Mouse (Mus musculus): ENCODE results near the gene Dnmt1. TPM values are rescaled to one million over a fixed set of nuclear protein-coding genes. Genes with fewer than 3 reads are reported as not detected.

The Dnmt1 gene
- polyA plus RNA-seq, 1 experiment from 2014 or later, result 88.1 TPM

GRCm38 (mm10) chr9:20946066-20946880 is 13.4 kb downstream of the Dnmt1 start:
- DNase-seq (ENCODE audit: low spot score) (no peak), ATAC-seq (replicated peaks; ENCODE audit: insufficient number of reproducible peaks, low FRiP score, low TSS enrichment, low read depth) (no peak)
- Histone ChIP-seq H3K27me3 (ENCODE audit: control insufficient read depth, insufficient read depth, low read length) (no peaks in the 10 kb centered on the region), H3K9ac (replicated peaks; ENCODE audit: low read length) (no peak overlapping the region), H3K4me1 (ENCODE audit: control insufficient read depth, insufficient read depth, low read length) (peaks cover 8% of the 10 kb centered on the region), H3K4me2 (ENCODE audit: low read depth, low read length) (no peak overlapping the region), H3K36me3 (replicated peaks; ENCODE audit: control insufficient read depth, insufficient read depth, low read depth, low read length) (0 out of 2 replicates have a peak, but pooled peaks cover 2% of the 10 kb centered on the region), H3K4me3 (ENCODE audit: low read depth, low read length) (no peak overlapping the region), H3K27ac (replicated peaks; ENCODE audit: low read depth, low read length) (no peak overlapping the region), H3K9me3 (replicated peaks; ENCODE audit: control insufficient read depth, low read length) (no peaks in the 10 kb centered on the region)
- whole genome bisulfite sequencing, result 81% methylated on average over 16 of the region's 16 CpGs

DNA sequence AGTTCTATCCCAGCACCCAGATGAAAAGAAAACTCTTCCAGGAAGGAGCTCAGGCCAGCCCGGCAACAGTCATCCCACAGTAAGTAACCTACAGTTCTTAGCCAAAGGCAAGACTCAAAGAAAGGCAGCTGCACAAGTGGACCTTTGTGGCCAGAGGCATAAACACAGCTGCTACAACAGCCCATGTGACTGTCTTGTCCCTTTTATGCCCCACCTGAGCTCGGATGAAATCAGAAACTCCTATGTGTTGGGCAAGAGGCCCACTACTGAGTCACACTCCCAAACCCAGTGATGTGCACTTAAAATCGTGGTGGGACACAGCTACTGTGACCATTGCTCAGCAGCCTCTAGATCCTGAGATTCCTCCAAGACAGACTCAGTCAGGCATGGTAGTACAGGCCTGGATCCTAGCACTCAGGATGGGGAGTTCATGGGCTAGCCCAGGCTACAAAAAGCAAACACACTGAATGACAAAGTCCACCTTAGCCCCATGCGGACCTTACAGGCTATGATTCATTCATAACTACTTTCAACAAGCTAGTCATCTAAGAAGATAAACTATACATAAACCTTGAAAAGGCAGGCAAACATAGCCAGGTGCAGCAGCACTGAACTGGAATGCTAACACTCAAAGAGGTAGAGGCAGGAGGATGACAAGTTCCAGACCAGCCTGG is 14.9 kb downstream of the Dnmt1 start:
- DNase-seq (ENCODE audit: low spot score) (no peak), ATAC-seq (replicated peaks; ENCODE audit: insufficient number of reproducible peaks, low FRiP score, low TSS enrichment, low read depth) (no peak)
- Histone ChIP-seq H3K4me2 (ENCODE audit: low read depth, low read length) (no peak overlapping the region), H3K27me3 (ENCODE audit: control insufficient read depth, insufficient read depth, low read length) (no peaks in the 10 kb centered on the region), H3K27ac (replicated peaks; ENCODE audit: low read depth, low read length) (no peak overlapping the region), H3K4me1 (ENCODE audit: control insufficient read depth, insufficient read depth, low read length) (peaks cover 6% of the 10 kb centered on the region; the same call in 1 of the 2 replicates), H3K9ac (replicated peaks; ENCODE audit: low read length) (peak overlapping the region; percentile 18; the same call in 1 of the 2 replicates), H3K36me3 (replicated peaks; ENCODE audit: control insufficient read depth, insufficient read depth, low read depth, low read length) (peaks cover 12% of the 10 kb centered on the region), H3K4me3 (ENCODE audit: low read depth, low read length) (no peak overlapping the region), H3K9me3 (replicated peaks; ENCODE audit: control insufficient read depth, low read length) (no peaks in the 10 kb centered on the region)
- WGBS, result 55% methylated on average over 4 of the region's 4 CpGs

GRCm38 (mm10) chr9:20943911-20944310 is 15.8 kb downstream of the Dnmt1 start:
- H3K27ac ChIP-seq (replicated peaks; ENCODE audit: low read depth, low read length), result no peak overlapping the region
- no peak overlapping the region; the same call in 1 of the 2 replicates for H3K9ac ChIP-seq (replicated peaks; ENCODE audit: low read length)
- peak overlapping the region; percentile 10; the same call in 1 of the 2 replicates for H3K4me2 ChIP-seq (ENCODE audit: low read depth, low read length)
- peak; percentile 72 for DNase-seq (ENCODE audit: low spot score)
- H3K36me3 ChIP-seq (replicated peaks; ENCODE audit: control insufficient read depth, insufficient read depth, low read depth, low read length), result peaks cover 18% of the 10 kb centered on the region
- no peaks in the 10 kb centered on the region for H3K9me3 ChIP-seq (replicated peaks; ENCODE audit: control insufficient read depth, low read length)
- WGBS, result 8% methylated on average over 2 of the region's 2 CpGs
- peaks cover 6% of the 10 kb centered on the region; the same call in 1 of the 2 replicates for H3K4me1 ChIP-seq (ENCODE audit: control insufficient read depth, insufficient read depth, low read length)
- H3K4me3 ChIP-seq (ENCODE audit: low read depth, low read length), result no peak overlapping the region
- no peaks in the 10 kb centered on the region for H3K27me3 ChIP-seq (ENCODE audit: control insufficient read depth, insufficient read depth, low read length)
- ATAC-seq (replicated peaks; ENCODE audit: insufficient number of reproducible peaks, low FRiP score, low TSS enrichment, low read depth), result peak; percentile 71; the same call in 1 of the 2 replicates

- H3K27me3 ChIP-seq (ENCODE audit: control insufficient read depth, insufficient read depth, low read length), result no peaks in the 10 kb centered on the region
- no peak overlapping the region for H3K27ac ChIP-seq (replicated peaks; ENCODE audit: low read depth, low read length)
- no peak for DNase-seq (ENCODE audit: low spot score)
- no peak overlapping the region for H3K4me3 ChIP-seq (ENCODE audit: low read depth, low read length)
- no peak overlapping the region for H3K9ac ChIP-seq (replicated peaks; ENCODE audit: low read length)
- ATAC-seq (replicated peaks; ENCODE audit: insufficient number of reproducible peaks, low FRiP score, low TSS enrichment, low read depth), result no peak; the same call in 1 of the 2 replicates
- WGBS, result 84% methylated on average over 7 of the region's 7 CpGs
- H3K4me2 ChIP-seq (ENCODE audit: low read depth, low read length), result no peak overlapping the region
- H3K4me1 ChIP-seq (ENCODE audit: control insufficient read depth, insufficient read depth, low read length), result peaks cover 6% of the 10 kb centered on the region; the same call in 1 of the 2 replicates
- H3K9me3 ChIP-seq (replicated peaks; ENCODE audit: control insufficient read depth, low read length), result no peaks in the 10 kb centered on the region
- H3K36me3 ChIP-seq (replicated peaks; ENCODE audit: control insufficient read depth, insufficient read depth, low read depth, low read length), result peaks cover 18% of the 10 kb centered on the region
Measured at GRCm38 (mm10) chr9:20943396-20943795, 16.3 kb downstream of the Dnmt1 start.

GRCm38 (mm10) chr9:20923258-20923657 is 36.4 kb downstream of the Dnmt1 start:
- H3K36me3 ChIP-seq (replicated peaks; ENCODE audit: control insufficient read depth, insufficient read depth, low read depth, low read length), result peaks cover 38% of the 10 kb centered on the region
- no peak overlapping the region for H3K4me3 ChIP-seq (ENCODE audit: low read depth, low read length)
- DNase-seq (ENCODE audit: low spot score) (no peak), ATAC-seq (replicated peaks; ENCODE audit: insufficient number of reproducible peaks, low FRiP score, low TSS enrichment, low read depth) (no peak)
- no peaks in the 10 kb centered on the region for H3K27me3 ChIP-seq (ENCODE audit: control insufficient read depth, insufficient read depth, low read length)
- H3K4me2 ChIP-seq (ENCODE audit: low read depth, low read length), result no peak overlapping the region
- no peak overlapping the region for H3K27ac ChIP-seq (replicated peaks; ENCODE audit: low read depth, low read length)
- no peak overlapping the region for H3K9ac ChIP-seq (replicated peaks; ENCODE audit: low read length)
- 95% methylated on average over 3 of the region's 3 CpGs for WGBS
- H3K4me1 ChIP-seq (ENCODE audit: control insufficient read depth, insufficient read depth, low read length), result no peaks in the 10 kb centered on the region
- no peaks in the 10 kb centered on the region for H3K9me3 ChIP-seq (replicated peaks; ENCODE audit: control insufficient read depth, low read length)

DNA sequence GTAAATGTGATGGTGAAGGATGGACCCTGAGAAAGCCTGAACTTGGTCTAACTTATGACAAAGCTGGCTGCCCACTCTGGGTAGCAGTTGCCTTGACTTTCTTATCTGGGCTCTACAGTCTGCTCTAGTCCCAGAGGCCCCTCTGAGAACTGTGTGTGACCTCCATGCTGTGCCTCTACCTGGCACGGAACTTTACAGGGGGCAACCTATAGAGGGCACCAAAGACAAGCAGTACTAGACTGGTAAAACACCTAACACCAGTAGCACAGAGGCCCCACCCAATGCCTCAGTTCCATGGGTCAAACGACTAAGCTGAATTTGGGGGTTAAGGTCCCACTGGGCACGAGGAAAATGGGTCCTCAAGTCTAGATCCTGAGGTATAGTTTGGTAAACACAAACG is 43.5 kb downstream of the Dnmt1 start:
- Histone ChIP-seq H3K4me2 (ENCODE audit: low read depth, low read length) (no peak overlapping the region), H3K36me3 (replicated peaks; ENCODE audit: control insufficient read depth, insufficient read depth, low read depth, low read length) (peaks cover 43% of the 10 kb centered on the region), H3K27ac (replicated peaks; ENCODE audit: low read depth, low read length) (no peak overlapping the region), H3K9ac (replicated peaks; ENCODE audit: low read length) (no peak overlapping the region), H3K4me1 (ENCODE audit: control insufficient read depth, insufficient read depth, low read length) (no peaks in the 10 kb centered on the region), H3K9me3 (replicated peaks; ENCODE audit: control insufficient read depth, low read length) (no peaks in the 10 kb centered on the region), H3K27me3 (ENCODE audit: control insufficient read depth, insufficient read depth, low read length) (no peaks in the 10 kb centered on the region), H3K4me3 (ENCODE audit: low read depth, low read length) (no peak overlapping the region)
- ATAC-seq (replicated peaks; ENCODE audit: insufficient number of reproducible peaks, low FRiP score, low TSS enrichment, low read depth) (no peak), DNase-seq (ENCODE audit: low spot score) (peak; percentile 37)
- WGBS, result 78% methylated on average over 4 of the region's 4 CpGs

- no peak overlapping the region for H3K4me2 ChIP-seq (ENCODE audit: low read depth, low read length)
- WGBS, result 92% methylated on average over 9 of the region's 9 CpGs
- H3K36me3 ChIP-seq (replicated peaks; ENCODE audit: control insufficient read depth, insufficient read depth, low read depth, low read length), result peaks cover 50% of the 10 kb centered on the region
- no peaks in the 10 kb centered on the region for H3K27me3 ChIP-seq (ENCODE audit: control insufficient read depth, insufficient read depth, low read length)
- no peak overlapping the region for H3K27ac ChIP-seq (replicated peaks; ENCODE audit: low read depth, low read length)
- no peak for DNase-seq (ENCODE audit: low spot score)
- H3K4me1 ChIP-seq (ENCODE audit: control insufficient read depth, insufficient read depth, low read length), result no peaks in the 10 kb centered on the region
- ATAC-seq (replicated peaks; ENCODE audit: insufficient number of reproducible peaks, low FRiP score, low TSS enrichment, low read depth), result no peak
- no peak overlapping the region for H3K9ac ChIP-seq (replicated peaks; ENCODE audit: low read length)
- H3K9me3 ChIP-seq (replicated peaks; ENCODE audit: control insufficient read depth, low read length), result no peaks in the 10 kb centered on the region
- H3K4me3 ChIP-seq (ENCODE audit: low read depth, low read length), result no peak overlapping the region
Measured at GRCm38 (mm10) chr9:20909948-20910347, 49.7 kb downstream of the Dnmt1 start.

- ATAC-seq (replicated peaks; ENCODE audit: insufficient number of reproducible peaks, low FRiP score, low TSS enrichment, low read depth) (no peak; the same call in 1 of the 2 replicates), DNase-seq (ENCODE audit: low spot score) (no peak)
- H3K4me1 ChIP-seq (ENCODE audit: control insufficient read depth, insufficient read depth, low read length), result peaks cover 4% of the 10 kb centered on the region; the same call in 1 of the 2 replicates
- H3K27ac ChIP-seq (replicated peaks; ENCODE audit: low read depth, low read length), result no peak overlapping the region
- H3K9ac ChIP-seq (replicated peaks; ENCODE audit: low read length), result no peak overlapping the region
- no peak overlapping the region for H3K4me3 ChIP-seq (ENCODE audit: low read depth, low read length)
- H3K4me2 ChIP-seq (ENCODE audit: low read depth, low read length), result no peak overlapping the region; the same call in 1 of the 2 replicates
- H3K27me3 ChIP-seq (ENCODE audit: control insufficient read depth, insufficient read depth, low read length), result no peaks in the 10 kb centered on the region
- 44% methylated on average over 6 of the region's 6 CpGs for WGBS
- H3K9me3 ChIP-seq (replicated peaks; ENCODE audit: control insufficient read depth, low read length), result no peaks in the 10 kb centered on the region
- H3K36me3 ChIP-seq (replicated peaks; ENCODE audit: control insufficient read depth, insufficient read depth, low read depth, low read length), result peaks cover 6% of the 10 kb centered on the region
Measured at GRCm38 (mm10) chr9:20902174-20902491, 57.6 kb downstream of the Dnmt1 start.

All from embryonic facial prominence, embryonic 11.5 days (tissue).